Mouse (Mus musculus): ENCODE measurements around the gene Olfr1431. TPM values are rescaled to one million over a fixed set of nuclear protein-coding genes. Genes with fewer than 3 reads are reported as not detected.
"Not testable (repeated sequence)": the region's sequence is repeated elsewhere in the genome, so short reads cannot be mapped to it uniquely, and the experiment has no call there.

The Olfr1431 gene
- not detected in 2 replicates for polyA plus RNA-seq (2015; fragmentation: Nextera tagmentation; extraction: Ambion mirVana)

DNA sequence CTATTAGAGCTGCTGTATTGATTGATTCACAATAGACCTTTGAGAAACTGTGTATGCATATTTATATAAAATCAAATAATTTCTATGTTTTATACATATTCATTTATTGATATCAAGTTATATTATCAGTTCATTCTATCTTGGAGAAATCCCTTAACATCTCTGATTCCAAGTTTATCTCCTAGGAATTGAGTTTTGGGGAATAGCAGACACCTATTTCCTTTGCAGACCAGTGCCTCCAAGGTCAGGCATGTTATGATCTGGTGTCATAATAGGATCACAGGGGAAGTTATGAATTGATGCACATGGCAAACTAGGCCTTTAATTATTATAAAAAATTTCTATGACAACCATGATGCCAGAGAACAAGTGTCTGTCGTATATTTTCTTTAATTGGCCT is at the start of gene Olfr1431:
Gene Olfr1431, plus strand, starts transcription at position 301 of the 400 bp plus-strand sequence.
- H3K4me2 ChIP-seq (replicated peaks) = no peak within 1 kb of the TSS
- ATAC-seq (replicated peaks) = no peak
- no peaks in the 10 kb centered on the region for H3K27me3 ChIP-seq
- H3K9ac ChIP-seq (replicated peaks) = no peak within 1 kb of the TSS
- no peaks in the 10 kb centered on the region for H3K36me3 ChIP-seq
- H3K9me3 ChIP-seq = no peaks in the 10 kb centered on the region
- H3K27ac ChIP-seq (replicated peaks) = no peak within 1 kb of the TSS
- H3K4me3 ChIP-seq = no peak within 1 kb of the TSS
- 86% methylated on average over 1 of the region's 1 CpGs for WGBS
- H3K4me1 ChIP-seq = no peaks in the 10 kb centered on the region

DNA sequence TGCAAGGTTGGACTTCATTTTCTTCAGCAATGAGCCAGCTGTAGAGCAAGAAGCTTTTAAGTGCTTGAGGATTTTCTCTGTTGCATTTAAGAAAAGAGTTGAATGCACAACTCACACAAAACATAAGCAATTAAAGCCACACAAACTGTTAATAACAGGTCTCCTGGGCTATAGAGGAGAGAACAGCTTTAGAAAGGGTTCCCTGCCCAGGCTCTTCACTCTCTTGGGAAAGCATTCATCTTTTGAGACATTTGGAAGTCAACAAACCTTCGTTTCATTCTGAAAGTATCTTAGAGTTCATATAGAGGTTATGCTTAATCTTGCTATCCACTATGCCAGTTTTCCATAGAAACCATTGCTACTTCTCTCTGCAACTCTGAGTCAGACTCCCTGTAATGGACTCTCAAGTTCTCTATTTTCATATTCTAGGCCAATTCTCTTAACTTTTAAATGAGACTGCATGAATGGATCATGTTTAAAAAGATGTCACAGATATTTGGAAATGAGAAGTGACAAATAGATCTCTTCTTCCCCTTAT is 30.3 kb upstream of the Olfr1431 start, which contains the start of gene Olfr1555-ps1:
Gene Olfr1555-ps1, minus strand, starts transcription at position 51 of the 538 bp plus-strand sequence.
- H3K9me3 ChIP-seq; ATAC-seq (replicated peaks); H3K4me1 ChIP-seq; H3K36me3 ChIP-seq; H3K4me2 ChIP-seq (replicated peaks); H3K27me3 ChIP-seq; H3K27ac ChIP-seq (replicated peaks); H3K4me3 ChIP-seq; H3K9ac ChIP-seq (replicated peaks): not testable (repeated sequence)
- 15% methylated on average over 1 of the region's 1 CpGs for WGBS

GRCm38 (mm10) chr19:12175431-12175830 is 25.0 kb upstream of the Olfr1431 start:
- H3K27ac ChIP-seq (replicated peaks); H3K9me3 ChIP-seq; H3K4me1 ChIP-seq; H3K4me3 ChIP-seq; ATAC-seq (replicated peaks); H3K36me3 ChIP-seq; H3K4me2 ChIP-seq (replicated peaks); H3K27me3 ChIP-seq; H3K9ac ChIP-seq (replicated peaks): not testable (repeated sequence)
- 82% methylated on average over 5 of the region's 5 CpGs for WGBS

GRCm38 (mm10) chr19:12199076-12199475 is 1.4 kb upstream of the Olfr1431 start:
- ATAC-seq (replicated peaks); H3K9me3 ChIP-seq; H3K4me1 ChIP-seq; H3K27ac ChIP-seq (replicated peaks); H3K36me3 ChIP-seq; H3K27me3 ChIP-seq; H3K9ac ChIP-seq (replicated peaks); H3K4me2 ChIP-seq (replicated peaks); H3K4me3 ChIP-seq: not testable (repeated sequence)
- 78% methylated on average over 4 of the region's 4 CpGs for WGBS

GRCm38 (mm10) chr19:12232496-12232895 is 32.1 kb downstream of the Olfr1431 start, which contains the start of gene Olfr1432:
Gene Olfr1432 (minus strand): TSS chr19:12232596.
- ATAC-seq (replicated peaks); H3K4me2 ChIP-seq (replicated peaks); H3K4me3 ChIP-seq; H3K36me3 ChIP-seq; H3K4me1 ChIP-seq; H3K9ac ChIP-seq (replicated peaks); H3K27ac ChIP-seq (replicated peaks); H3K27me3 ChIP-seq; H3K9me3 ChIP-seq: not testable (repeated sequence)

GRCm38 (mm10) chr19:12241559-12241958 is 41.1 kb downstream of the Olfr1431 start, which contains the start of gene Olfr262:
Gene Olfr262 (minus strand): TSS chr19:12241659.
- no peak for ATAC-seq (replicated peaks)
- Histone ChIP-seq H3K4me2 (replicated peaks) (no peak within 1 kb of the TSS), H3K9me3 (no peaks in the 10 kb centered on the region), H3K27ac (replicated peaks) (no peak within 1 kb of the TSS), H3K27me3 (no peaks in the 10 kb centered on the region), H3K4me1 (no peaks in the 10 kb centered on the region), H3K4me3 (no peak within 1 kb of the TSS), H3K9ac (replicated peaks) (no peak within 1 kb of the TSS), H3K36me3 (no peaks in the 10 kb centered on the region)
- WGBS = 77% methylated on average over 1 of the region's 1 CpGs

- H3K4me1 ChIP-seq = no peaks in the 10 kb centered on the region
- 46% methylated on average over 1 of the region's 1 CpGs for WGBS
- H3K27me3 ChIP-seq = no peaks in the 10 kb centered on the region
- H3K27ac ChIP-seq (replicated peaks) = no peak within 1 kb of the TSS
- no peak within 1 kb of the TSS for H3K4me2 ChIP-seq (replicated peaks)
- H3K9me3 ChIP-seq = no peaks in the 10 kb centered on the region
- H3K36me3 ChIP-seq = no peaks in the 10 kb centered on the region
- H3K9ac ChIP-seq (replicated peaks) = no peak within 1 kb of the TSS
- ATAC-seq (replicated peaks) = no peak
- no peak within 1 kb of the TSS for H3K4me3 ChIP-seq
Measured at GRCm38 (mm10) chr19:12260732-12261131, 60.3 kb downstream of the Olfr1431 start, which contains the start of gene Olfr235. Gene Olfr235 (plus strand): TSS chr19:12261032.

Other genes starting within 250 kb of the Olfr1431 start
- 4.3 and 4.9 TPM in 2 replicates for gene Osbp, start 234.7 kb upstream of the Olfr1431 start, polyA plus RNA-seq (2015; fragmentation: Nextera tagmentation; extraction: Ambion mirVana)
- gene Olfr1423, start 159.3 kb upstream of the Olfr1431 start, polyA plus RNA-seq (2015; fragmentation: Nextera tagmentation; extraction: Ambion mirVana) = not detected in 2 replicates
- gene Olfr1424, start 138.0 kb upstream of the Olfr1431 start, polyA plus RNA-seq (2015; fragmentation: Nextera tagmentation; extraction: Ambion mirVana) = not detected in 2 replicates
- gene Olfr1425, start 122.9 kb upstream of the Olfr1431 start, polyA plus RNA-seq (2015; fragmentation: Nextera tagmentation; extraction: Ambion mirVana) = not detected in 2 replicates
- not detected in 2 replicates for gene Olfr1426, start 108.6 kb upstream of the Olfr1431 start, polyA plus RNA-seq (2015; fragmentation: Nextera tagmentation; extraction: Ambion mirVana)
- gene Olfr1427, start 97.3 kb upstream of the Olfr1431 start, polyA plus RNA-seq (2015; fragmentation: Nextera tagmentation; extraction: Ambion mirVana) = not detected in 2 replicates
- gene Olfr1428, start 84.7 kb upstream of the Olfr1431 start, polyA plus RNA-seq (2015; fragmentation: Nextera tagmentation; extraction: Ambion mirVana) = not detected in 2 replicates
- not detected in 2 replicates for gene Olfr76, start 77.4 kb upstream of the Olfr1431 start, polyA plus RNA-seq (2015; fragmentation: Nextera tagmentation; extraction: Ambion mirVana)
- not detected in 2 replicates for gene Olfr1555-ps1, start 30.5 kb upstream of the Olfr1431 start, polyA plus RNA-seq (2015; fragmentation: Nextera tagmentation; extraction: Ambion mirVana)
- not detected in 2 replicates for gene Olfr1432, start 32.0 kb downstream of the Olfr1431 start, polyA plus RNA-seq (2015; fragmentation: Nextera tagmentation; extraction: Ambion mirVana)
- gene Olfr262, start 41.0 kb downstream of the Olfr1431 start, polyA plus RNA-seq (2015; fragmentation: Nextera tagmentation; extraction: Ambion mirVana) = not detected in 2 replicates
- gene Olfr235, start 60.4 kb downstream of the Olfr1431 start, polyA plus RNA-seq (2015; fragmentation: Nextera tagmentation; extraction: Ambion mirVana) = not detected in 2 replicates
- not detected in 2 replicates for gene Olfr1434, start 79.2 kb downstream of the Olfr1431 start, polyA plus RNA-seq (2015; fragmentation: Nextera tagmentation; extraction: Ambion mirVana)
- gene Olfr1436, start 98.5 kb downstream of the Olfr1431 start, polyA plus RNA-seq (2015; fragmentation: Nextera tagmentation; extraction: Ambion mirVana) = not detected in 2 replicates
- gene Olfr1437, start 124.5 kb downstream of the Olfr1431 start, polyA plus RNA-seq (2015; fragmentation: Nextera tagmentation; extraction: Ambion mirVana) = not detected in 2 replicates
- not detected in 2 replicates for gene Olfr1438-ps1, start 135.3 kb downstream of the Olfr1431 start, polyA plus RNA-seq (2015; fragmentation: Nextera tagmentation; extraction: Ambion mirVana)
- gene Olfr1440, start 186.6 kb downstream of the Olfr1431 start, polyA plus RNA-seq (2015; fragmentation: Nextera tagmentation; extraction: Ambion mirVana) = not detected in 2 replicates
- not detected in 2 replicates for gene Olfr1441, start 216.8 kb downstream of the Olfr1431 start, polyA plus RNA-seq (2015; fragmentation: Nextera tagmentation; extraction: Ambion mirVana)
- not detected in 2 replicates for gene Pfpl, start 227.3 kb downstream of the Olfr1431 start, polyA plus RNA-seq (2015; fragmentation: Nextera tagmentation; extraction: Ambion mirVana)

Measured in forebrain, embryonic 15.5 days (tissue).